10 mouse cellular contexts compared by ENCODE assay signal in genomic region chr14:34372646-34373045, GRCm38 (mm10). TPM values are rescaled to one million over a fixed set of nuclear protein-coding genes. Genes with fewer than 3 reads are reported as not detected.
DNase-seq lines count a peak whose midpoint lies in the region; ATAC-seq lines count a peak whose summit lies in the region.
"Had no signal": no experiment of that assay in that cellular context is flagged by ENCODE, and none has a peak within 500 bp of the region (broad histone marks: within the 10 kb centered on the region; RNA-seq: fewer than 3 reads in every experiment).

No protein-coding gene starts in this region.

- ATAC-seq in heart, embryonic 11.5 days (replicated peaks; ENCODE audit: insufficient number of reproducible peaks, low FRiP score, low TSS enrichment) = no peak
- 0 out of 2 replicates have a peak, but pooled peaks have one; percentile 47 for ATAC-seq in embryonic facial prominence, embryonic 14.5 days (ENCODE audit: low read depth)
- ATAC-seq in hindbrain, embryonic 12.5 days (ENCODE audit: low FRiP score) = no peak

- 76% methylated on average over 6 of the region's 6 CpGs for WGBS in heart, embryonic 11.5 days (ENCODE audit: insufficient replicate concordance)
- WGBS in embryonic facial prominence, embryonic 14.5 days = 84% methylated on average over 6 of the region's 6 CpGs
- WGBS in hindbrain, embryonic 12.5 days = 79% methylated on average over 6 of the region's 6 CpGs

- H3K4me3 ChIP-seq in heart, embryonic 11.5 days (ENCODE audit: low read depth, low read length) = no peak overlapping the region
- no peak overlapping the region for H3K4me3 ChIP-seq in embryonic facial prominence, embryonic 14.5 days (ENCODE audit: low read depth, low read length)
- H3K4me3 ChIP-seq in hindbrain, embryonic 12.5 days = no peak overlapping the region
- H3K4me3 ChIP-seq: liver, embryonic 15.5 days; stomach, embryonic 15.5 days had no signal

- H3K9me3 ChIP-seq in heart, embryonic 11.5 days (replicated peaks; ENCODE audit: control insufficient read depth, low read length) = no peaks in the 10 kb centered on the region
- H3K9me3 ChIP-seq in embryonic facial prominence, embryonic 14.5 days (ENCODE audit: control insufficient read depth, low read length) = no peaks in the 10 kb centered on the region
- H3K9me3 ChIP-seq in hindbrain, embryonic 12.5 days (replicated peaks) = no peaks in the 10 kb centered on the region
- H3K9me3 ChIP-seq: liver, embryonic 15.5 days; stomach, embryonic 15.5 days had no signal

- H3K27ac ChIP-seq in heart, embryonic 11.5 days (ENCODE audit: low read depth, low read length) = no peak overlapping the region
- no peak overlapping the region for H3K27ac ChIP-seq in embryonic facial prominence, embryonic 14.5 days (replicated peaks; ENCODE audit: low read depth, low read length)
- no peak overlapping the region for H3K27ac ChIP-seq in hindbrain, embryonic 12.5 days
- H3K27ac ChIP-seq: liver, embryonic 15.5 days; stomach, embryonic 15.5 days had no signal

- DNase-seq in heart, adult 11 months = peak; percentile 95
- peak; percentile 44 to 51 for DNase-seq in urinary bladder, postnatal 36 days (ENCODE audit: low spot score in 2 of 2)
- no peak for DNase-seq in urinary bladder, adult 18-20 months (ENCODE audit: low spot score in 2 of 2)
- DNase-seq in embryonic facial prominence, embryonic 14.5 days (ENCODE audit: low spot score) = no peak
- DNase-seq in lung, postnatal 36 days = peak; percentile 63
- DNase-seq in urinary bladder, postnatal 4 days (ENCODE audit: low spot score in 2 of 2) = peak; percentile 43 to 71

- H3K4me2 ChIP-seq in heart, embryonic 11.5 days = no peak overlapping the region
- H3K4me2 ChIP-seq in embryonic facial prominence, embryonic 14.5 days (ENCODE audit: low read depth, low read length) = no peak overlapping the region
- peak overlapping the region; percentile 12; the same call in 1 of the 2 replicates for H3K4me2 ChIP-seq in hindbrain, embryonic 12.5 days (replicated peaks)
- H3K4me2 ChIP-seq: liver, embryonic 15.5 days; stomach, embryonic 15.5 days had no signal

- no peaks in the 10 kb centered on the region for H3K27me3 ChIP-seq in heart, embryonic 11.5 days (ENCODE audit: control insufficient read depth, insufficient read depth, low read length)
- no peaks in the 10 kb centered on the region for H3K27me3 ChIP-seq in embryonic facial prominence, embryonic 14.5 days (replicated peaks; ENCODE audit: control insufficient read depth, insufficient read depth, low read length)
- no peaks in the 10 kb centered on the region for H3K27me3 ChIP-seq in hindbrain, embryonic 12.5 days
- H3K27me3 ChIP-seq: liver, embryonic 15.5 days; stomach, embryonic 15.5 days had no signal

- no peak overlapping the region for H3K9ac ChIP-seq in heart, embryonic 11.5 days (ENCODE audit: low read depth, low read length)
- H3K9ac ChIP-seq in embryonic facial prominence, embryonic 14.5 days (ENCODE audit: low read depth, low read length) = no peak overlapping the region
- no peak overlapping the region for H3K9ac ChIP-seq in hindbrain, embryonic 12.5 days
- H3K9ac ChIP-seq: liver, embryonic 15.5 days; stomach, embryonic 15.5 days had no signal

- H3K36me3 ChIP-seq in heart, embryonic 11.5 days (ENCODE audit: control insufficient read depth, insufficient read depth, low read length) = no peaks in the 10 kb centered on the region
- H3K36me3 ChIP-seq in embryonic facial prominence, embryonic 14.5 days (ENCODE audit: control insufficient read depth, insufficient read depth, low read length) = no peaks in the 10 kb centered on the region
- no peaks in the 10 kb centered on the region for H3K36me3 ChIP-seq in hindbrain, embryonic 12.5 days
- H3K36me3 ChIP-seq: liver, embryonic 15.5 days; stomach, embryonic 15.5 days had no signal

- 0 out of 2 replicates have a peak, but pooled peaks cover 12% of the 10 kb centered on the region for H3K4me1 ChIP-seq in heart, embryonic 11.5 days (ENCODE audit: control insufficient read depth, insufficient read depth, low read length)
- H3K4me1 ChIP-seq in embryonic facial prominence, embryonic 14.5 days (ENCODE audit: control insufficient read depth, insufficient read depth, low read length) = no peaks in the 10 kb centered on the region
- peaks cover 8% of the 10 kb centered on the region for H3K4me1 ChIP-seq in hindbrain, embryonic 12.5 days
- H3K4me1 ChIP-seq: liver, embryonic 15.5 days had no signal

RNA-seq across cellular contexts. Expression of gene Sncg, which starts 1.9 kb away (rescaled TPM):
- polyA plus RNA-seq in heart, embryonic 11.5 days (2014; fragmentation: Nextera tagmentation; extraction: Ambion mirVana) = 2.4 and 2.9 TPM in 2 replicates
- 74.9 and 76.8 TPM in 2 replicates for polyA plus RNA-seq in embryonic facial prominence, embryonic 14.5 days (2014; fragmentation: Nextera tagmentation; extraction: Ambion mirVana)
- polyA plus RNA-seq in hindbrain, embryonic 12.5 days (2016; fragmentation: Nextera tagmentation; extraction: Ambion mirVana) = 130 and 136 TPM in 2 replicates

RNA-seq across cellular contexts. Expression of gene Mmrn2, which starts 2.6 kb away (rescaled TPM):
- 15.8 and 23.1 TPM in 2 replicates for polyA plus RNA-seq in heart, embryonic 11.5 days (2014; fragmentation: Nextera tagmentation; extraction: Ambion mirVana)
- polyA plus RNA-seq in embryonic facial prominence, embryonic 14.5 days (2014; fragmentation: Nextera tagmentation; extraction: Ambion mirVana) = 8.2 and 8.6 TPM in 2 replicates
- polyA plus RNA-seq in hindbrain, embryonic 12.5 days (2016; fragmentation: Nextera tagmentation; extraction: Ambion mirVana) = 7.0 and 7.3 TPM in 2 replicates

RNA-seq across cellular contexts. Expression of gene Fam25c, which starts 17.4 kb away (rescaled TPM):
- not detected in 2 replicates for polyA plus RNA-seq in heart, embryonic 11.5 days (2014; fragmentation: Nextera tagmentation; extraction: Ambion mirVana)
- polyA plus RNA-seq in embryonic facial prominence, embryonic 14.5 days (2014; fragmentation: Nextera tagmentation; extraction: Ambion mirVana) = 13.0 and 40.1 TPM in 2 replicates
- polyA plus RNA-seq in hindbrain, embryonic 12.5 days (2016; fragmentation: Nextera tagmentation; extraction: Ambion mirVana) = not detected in 2 replicates

Comparison
In these comparisons a context has a peak if more than half of its experiments do, and no peak if none do; other contexts are left out.
1. DNase-seq: peak in heart, adult 11 months (single experiment), urinary bladder, postnatal 36 days (2 of 2), lung, postnatal 36 days (single experiment) and urinary bladder, postnatal 4 days (2 of 2); none in urinary bladder, adult 18-20 months (0 of 2) and embryonic facial prominence, embryonic 14.5 days (single experiment).
2. RNA of gene Sncg, which starts 1.9 kb away (polyA plus RNA-seq): 130 to 136 TPM in hindbrain, embryonic 12.5 days and 74.9 to 76.8 TPM in embryonic facial prominence, embryonic 14.5 days; 2.4 to 2.9 TPM in heart, embryonic 11.5 days; every median in the first group is over 10 times any median in the second.
3. RNA of gene Fam25c, which starts 17.4 kb away (polyA plus RNA-seq): 13.0 to 40.1 TPM in embryonic facial prominence, embryonic 14.5 days; not detected in hindbrain, embryonic 12.5 days and not detected in heart, embryonic 11.5 days; every median in the first group is over 10 times any median in the second.